Mouse (Mus musculus) layer of hippocampus, postnatal 25 days (tissue): ENCODE results near the gene Zfp36l2. TPM values are rescaled to one million over a fixed set of nuclear protein-coding genes. Genes with fewer than 3 reads are reported as not detected.
A peak's percentile ranks its signal among the peaks of the same experiment; 100 is the strongest.

Experiments
- DNase-seq, 2 experiments: peaks; one replicate each; pipeline ENCODE4 v3.0.0; 2022; ENCODE audit warnings: mixed read lengths in 2 of 2, low spot score in 1 of 2; ENCODE audit errors: extremely low spot score in 1 of 2
- total RNA-seq, 2 experiments: library from RNA; stranded (reverse); gene quantifications; 2 replicates each; pipeline ENCODE4 v1.2.3; 2021

Zfp36l2 gene
- total RNA-seq, 2 experiments from 2014 or later = 26.6 to 28.7 TPM

DNA sequence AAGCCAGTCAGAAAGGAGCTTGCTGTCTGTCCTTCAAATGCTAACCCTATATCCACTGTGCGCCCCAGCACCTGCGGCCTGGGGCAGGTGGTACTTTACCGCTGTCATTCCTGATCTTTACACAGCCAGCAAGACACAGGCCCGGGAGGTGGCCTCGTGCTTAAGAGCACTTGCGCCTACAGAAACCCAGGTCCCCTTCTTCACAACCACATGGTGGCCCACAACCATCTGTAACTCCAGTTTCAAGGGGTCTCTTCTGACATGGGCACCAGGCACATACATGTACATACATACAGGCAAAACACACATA lies 32.8 kb downstream of the Zfp36l2 start:
- DNase-seq = no peak

DNA sequence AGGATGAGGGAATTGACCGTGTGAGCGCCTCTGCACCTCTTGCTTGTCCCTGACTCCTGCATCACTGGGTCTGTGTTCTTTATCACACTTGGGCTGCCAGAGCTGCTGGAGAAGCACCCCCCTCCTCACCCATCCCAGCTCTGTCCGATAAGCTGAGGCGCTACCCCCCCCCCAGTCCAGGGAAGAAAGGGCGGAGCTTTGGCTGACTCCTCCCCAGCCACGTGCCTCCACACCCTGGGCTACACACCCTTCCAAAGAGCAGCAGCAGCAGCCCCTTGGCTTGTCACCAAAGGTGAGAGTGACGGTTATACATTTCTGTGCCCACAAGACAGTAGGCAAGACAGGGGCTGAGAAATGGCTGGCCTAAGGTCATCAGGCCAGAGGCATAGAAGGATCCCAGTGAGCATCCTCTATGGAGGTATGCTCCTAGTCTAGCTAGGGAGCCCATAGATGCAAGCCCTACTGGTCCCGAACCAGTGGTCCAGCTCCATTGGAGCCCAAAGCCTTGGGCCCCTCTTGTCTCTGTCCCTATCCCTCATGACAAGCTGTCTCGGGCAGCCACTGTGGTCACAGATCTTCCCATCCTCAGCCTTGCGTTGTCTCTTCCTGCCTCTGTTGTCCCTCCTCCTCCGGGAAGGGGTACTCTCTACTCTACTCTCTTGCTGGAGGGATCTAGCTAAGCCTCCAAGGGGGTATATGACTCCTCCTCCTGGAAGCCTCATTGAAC lies 33.3 kb downstream of the Zfp36l2 start:
- DNase-seq = no peak

DNA sequence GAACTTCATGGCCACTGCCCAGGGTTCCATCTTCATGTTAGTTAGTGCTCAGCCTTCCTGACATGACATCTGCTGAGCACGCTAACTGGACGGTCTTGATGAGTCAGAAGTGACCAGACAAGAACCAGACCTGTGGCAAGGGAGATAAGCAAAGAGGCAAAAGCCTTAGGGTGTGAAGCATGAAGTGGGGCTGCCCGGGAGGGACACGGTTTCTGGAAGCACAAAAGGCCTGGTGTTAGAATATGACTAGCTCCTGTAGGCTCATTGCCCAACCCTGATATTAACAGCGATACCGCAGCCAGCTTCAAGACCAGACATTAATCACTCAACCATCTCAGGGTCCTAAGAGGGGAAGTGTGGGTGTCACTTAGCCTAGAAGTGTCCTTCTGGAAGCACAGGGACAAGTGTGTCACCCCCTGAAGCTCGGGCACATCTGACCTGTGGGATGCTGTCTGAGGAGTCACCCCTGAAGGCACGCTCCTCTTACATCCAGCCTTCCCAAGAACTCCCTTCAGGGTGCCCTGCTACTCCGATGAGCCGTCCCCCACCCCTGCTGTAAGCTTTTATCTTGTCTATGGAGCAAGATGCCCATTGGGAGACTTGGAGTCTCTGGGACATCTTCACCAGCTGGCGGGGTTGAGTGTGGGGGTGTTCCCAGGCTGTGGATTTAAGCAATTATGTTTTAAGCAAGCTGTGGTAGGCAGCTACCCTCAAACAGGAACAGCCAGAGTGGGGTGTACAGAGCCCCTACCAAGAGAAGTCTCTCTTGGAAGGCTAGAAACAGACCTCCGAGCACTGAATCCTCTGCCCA lies 34.6 kb downstream of the Zfp36l2 start:
- no peak for DNase-seq

DNA sequence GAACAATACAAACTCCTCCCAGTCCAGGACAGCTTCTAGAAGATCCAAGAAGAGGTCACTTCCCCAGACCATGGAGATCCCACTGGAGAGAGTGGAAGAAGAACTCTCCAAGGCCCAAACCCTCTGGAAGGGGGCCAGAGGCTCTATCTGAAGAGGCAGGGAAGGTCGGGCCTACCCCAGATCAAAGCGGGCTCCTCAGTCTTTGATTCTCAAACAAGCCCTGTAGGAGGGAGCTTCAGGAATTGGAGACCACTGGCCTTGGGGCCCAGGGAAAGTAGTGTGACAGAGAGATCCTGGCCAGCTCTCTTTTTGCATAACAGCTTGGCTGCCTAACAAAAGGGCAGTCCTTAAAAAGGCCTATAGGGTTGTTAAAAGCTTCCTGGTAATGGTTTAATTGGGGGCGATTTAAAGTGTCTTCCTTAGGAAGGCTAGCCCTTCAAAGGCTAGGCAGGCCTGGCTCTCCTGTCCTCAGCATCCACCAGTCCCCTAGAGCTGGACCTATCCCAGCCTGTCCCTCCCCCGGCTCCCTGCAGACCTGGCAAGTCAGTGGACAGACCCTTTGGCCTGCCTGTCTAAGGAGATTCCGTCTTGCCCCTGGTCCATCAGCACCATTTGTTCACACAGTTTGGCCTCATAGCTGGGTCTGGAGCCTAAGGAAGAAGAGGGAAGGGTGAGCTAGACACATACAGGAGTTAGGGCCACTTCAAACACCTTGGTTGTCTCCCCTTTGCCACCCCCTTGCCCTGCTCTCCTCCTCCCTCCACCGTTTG lies 35.4 kb downstream of the Zfp36l2 start:
- DNase-seq = no peak

DNA sequence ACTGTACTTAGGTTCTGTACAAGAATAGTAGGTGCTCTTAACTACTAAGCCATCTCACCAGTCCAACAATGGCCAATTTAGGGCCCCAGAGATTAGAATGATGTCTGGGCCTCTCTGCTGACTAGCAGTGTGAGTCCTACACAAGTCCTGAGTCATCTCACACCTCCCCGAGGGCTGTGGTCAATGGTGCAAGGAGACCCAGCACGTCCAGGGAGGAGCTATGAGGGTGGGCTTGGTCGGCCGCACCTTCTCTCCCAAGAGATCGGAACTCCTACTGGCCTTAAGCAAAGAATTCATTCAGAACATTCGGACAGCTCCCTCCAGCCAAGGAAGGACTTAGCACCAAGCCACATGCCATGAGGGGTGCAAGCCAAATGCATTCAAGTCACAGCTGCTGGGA lies 36.4 kb downstream of the Zfp36l2 start:
- no peak for DNase-seq

DNA sequence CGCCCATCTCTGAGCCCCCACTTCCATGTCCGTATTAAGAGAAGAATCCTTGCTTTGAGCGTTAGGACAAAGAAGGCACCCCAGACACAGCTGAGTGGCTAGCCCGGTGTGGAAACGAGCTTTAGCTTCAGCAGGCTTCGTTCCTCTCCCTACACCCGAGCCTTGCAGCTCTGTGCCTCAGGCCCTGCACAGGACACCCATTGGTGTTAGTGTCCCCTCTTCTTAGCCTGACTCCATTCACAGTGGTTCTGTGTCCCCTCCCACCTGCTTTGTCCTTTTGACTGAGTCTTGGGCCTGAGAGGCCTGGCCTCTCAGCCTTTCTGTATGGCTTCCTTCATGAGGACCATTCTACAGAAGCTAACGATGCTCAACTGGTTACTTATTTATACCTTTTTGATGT lies 37.5 kb downstream of the Zfp36l2 start:
- no peak for DNase-seq

DNA sequence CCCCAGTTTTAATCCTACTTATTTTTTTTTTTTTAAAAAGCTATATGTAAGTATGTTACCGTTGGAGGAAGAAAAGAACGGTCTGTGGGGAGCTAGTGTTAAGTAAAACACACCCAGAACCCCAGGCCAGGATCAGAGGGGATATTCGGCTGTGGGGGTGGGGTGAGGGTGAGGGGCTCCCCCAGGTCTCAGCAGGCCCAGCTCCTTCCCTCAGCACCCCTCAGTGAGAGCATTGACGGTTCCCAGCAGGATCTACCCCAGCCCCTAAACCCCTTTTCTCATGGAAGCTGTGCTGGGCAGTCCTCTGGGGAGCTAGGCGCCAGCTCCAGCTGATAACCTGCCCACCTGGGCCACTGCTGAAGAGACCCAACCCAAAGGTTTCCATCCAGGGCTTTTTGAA lies 38.2 kb downstream of the Zfp36l2 start:
- DNase-seq = no peak

DNA sequence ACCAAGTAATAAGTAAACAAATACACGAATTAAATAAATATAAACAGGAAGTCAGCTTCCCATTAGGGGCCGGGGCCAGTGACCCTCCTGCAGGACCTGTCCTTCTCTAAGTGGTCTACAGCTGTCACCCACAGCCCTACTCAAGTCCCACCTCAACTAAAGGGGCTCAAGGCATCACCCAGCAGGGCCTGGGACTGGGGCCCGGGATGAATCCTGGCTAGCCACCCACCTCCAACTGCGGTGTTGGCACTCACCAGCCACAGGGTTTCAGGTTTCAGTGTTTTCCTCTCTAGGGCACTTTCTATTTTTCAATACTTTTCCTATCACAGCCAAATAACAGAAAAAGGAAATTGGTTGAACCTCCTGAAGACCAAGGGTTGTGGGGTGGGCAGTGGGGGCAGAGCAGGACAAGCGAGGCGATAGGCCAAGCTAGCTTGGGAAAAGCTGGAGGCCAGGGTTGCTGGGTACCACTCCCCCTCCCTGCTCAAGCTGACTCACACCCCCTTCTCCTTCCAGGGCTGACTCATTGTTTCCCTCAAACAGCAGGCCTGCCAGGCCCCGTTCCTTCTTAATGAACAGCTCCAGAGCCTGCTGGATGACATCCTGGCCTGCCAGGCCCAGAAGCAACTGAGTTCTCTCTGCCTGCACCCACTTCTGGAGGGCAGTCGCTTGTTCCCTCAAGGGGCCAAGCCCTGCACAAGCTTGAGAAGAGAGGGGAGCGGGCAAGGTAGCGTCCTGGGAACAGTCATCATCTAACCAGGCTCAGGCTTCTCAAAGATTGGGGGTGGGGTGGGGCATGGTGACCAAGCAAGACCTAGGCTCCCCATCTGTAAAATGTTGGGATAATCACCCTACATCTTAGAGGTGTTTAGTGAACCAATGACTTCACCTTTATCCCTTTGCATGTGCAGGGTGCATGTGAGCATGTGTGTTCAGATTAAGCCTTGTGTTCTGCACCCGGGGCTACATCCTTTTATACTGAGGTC lies 39.0 kb downstream of the Zfp36l2 start:
- peak in 1 of 2 experiments; percentile 33 for DNase-seq

DNA sequence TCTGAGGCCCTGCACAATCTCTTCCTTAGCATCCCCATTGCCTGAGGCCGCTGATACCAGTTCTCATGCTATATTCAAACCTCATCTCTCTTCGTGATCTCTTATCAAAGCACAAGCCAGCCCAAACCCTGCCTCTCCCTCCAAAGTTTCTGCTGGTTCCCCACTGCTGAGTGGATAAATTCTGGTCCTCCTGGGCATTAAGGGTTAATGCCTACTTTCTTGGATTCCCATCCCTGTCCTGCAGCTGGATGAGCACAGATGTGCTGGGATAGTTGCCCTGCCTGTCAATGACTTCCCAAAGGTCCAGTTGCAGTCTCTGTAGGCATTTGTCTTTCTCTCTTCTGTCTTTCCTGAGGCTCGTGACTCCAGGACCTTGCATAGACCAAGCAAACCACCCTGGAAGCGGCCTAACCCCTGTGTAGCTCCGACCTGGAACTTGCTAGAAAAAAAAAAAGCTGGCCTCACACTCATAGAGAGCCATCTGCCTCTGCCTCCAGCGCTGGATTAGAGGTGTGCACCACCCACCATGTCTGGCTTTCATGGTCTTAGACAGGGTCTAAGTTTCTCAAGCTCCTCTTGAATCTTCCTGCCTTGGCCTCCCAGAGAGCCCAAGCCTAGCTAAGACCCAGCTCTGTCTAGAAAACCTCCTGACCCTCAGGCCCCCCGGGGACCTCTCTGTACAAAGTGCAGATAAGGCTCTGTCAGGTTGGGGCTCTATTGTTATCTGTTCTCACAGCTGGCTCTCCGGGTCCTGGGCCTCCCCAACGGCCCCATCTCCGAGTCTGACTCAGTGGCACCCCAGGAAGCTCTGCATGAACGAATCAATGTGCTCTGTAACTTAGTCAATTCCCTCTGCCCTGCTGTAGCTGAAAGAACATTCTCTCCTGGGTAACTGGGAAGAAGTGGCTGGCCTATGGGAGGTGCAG lies 40.3 kb downstream of the Zfp36l2 start:
- no peak for DNase-seq

DNA sequence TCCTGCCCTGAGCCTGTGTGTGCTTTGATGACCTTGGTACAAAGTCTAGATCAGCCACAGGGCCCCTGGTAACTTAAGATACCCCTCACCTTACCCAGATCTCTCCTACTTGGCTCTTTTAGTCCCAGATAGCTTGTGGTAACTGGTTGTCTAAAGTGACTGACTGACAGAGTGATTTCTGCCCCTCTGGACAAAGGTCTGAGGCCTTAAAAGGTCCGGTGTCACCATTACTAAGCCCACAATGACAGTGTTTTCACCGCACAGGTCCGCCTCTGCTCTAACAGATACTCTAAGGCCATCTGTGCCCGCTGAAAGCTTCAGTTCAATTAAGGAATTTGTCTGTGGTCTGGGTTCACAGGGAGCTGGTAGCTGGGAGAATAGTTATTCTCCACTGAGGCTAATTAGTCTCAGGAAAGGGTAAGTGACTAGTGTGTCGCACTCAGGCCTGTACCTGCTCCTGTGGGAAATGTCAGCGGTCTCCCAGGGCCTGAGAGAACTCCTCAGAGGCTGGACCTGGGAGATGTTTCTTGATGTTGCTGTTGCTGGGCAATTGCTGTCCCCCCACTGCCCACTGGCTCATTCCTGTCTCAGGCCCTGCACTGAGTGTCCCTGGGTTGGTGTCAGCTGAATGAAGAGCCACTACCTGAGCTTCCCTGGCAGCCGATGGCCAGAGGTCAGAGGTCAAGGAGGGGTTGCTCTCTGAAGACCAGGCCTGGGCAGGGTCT lies 41.1 kb downstream of the Zfp36l2 start:
- DNase-seq = no peak

DNA sequence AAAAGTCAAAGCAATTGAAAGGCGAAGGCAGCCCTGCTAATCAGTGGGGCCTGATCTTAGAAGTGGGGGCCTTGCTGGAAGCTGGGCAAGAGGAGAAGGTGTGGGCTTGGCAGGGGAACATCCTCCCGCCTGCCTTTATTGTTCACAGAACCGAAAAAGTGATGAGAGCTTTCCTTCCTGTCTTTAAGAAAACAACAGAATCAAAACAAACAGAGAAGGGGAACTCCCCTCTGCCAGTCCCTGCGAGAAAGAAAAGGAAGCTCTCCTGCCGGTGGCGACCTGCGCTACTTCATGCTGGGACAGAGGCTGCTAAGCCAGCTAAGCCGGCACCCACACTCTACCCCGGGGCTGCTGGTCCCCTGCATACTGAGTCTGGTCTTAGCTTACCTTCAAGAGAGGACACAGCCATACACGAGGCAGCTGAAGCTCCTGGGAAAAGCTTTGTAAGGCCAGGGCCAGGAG lies 41.9 kb downstream of the Zfp36l2 start:
- no peak for DNase-seq

DNA sequence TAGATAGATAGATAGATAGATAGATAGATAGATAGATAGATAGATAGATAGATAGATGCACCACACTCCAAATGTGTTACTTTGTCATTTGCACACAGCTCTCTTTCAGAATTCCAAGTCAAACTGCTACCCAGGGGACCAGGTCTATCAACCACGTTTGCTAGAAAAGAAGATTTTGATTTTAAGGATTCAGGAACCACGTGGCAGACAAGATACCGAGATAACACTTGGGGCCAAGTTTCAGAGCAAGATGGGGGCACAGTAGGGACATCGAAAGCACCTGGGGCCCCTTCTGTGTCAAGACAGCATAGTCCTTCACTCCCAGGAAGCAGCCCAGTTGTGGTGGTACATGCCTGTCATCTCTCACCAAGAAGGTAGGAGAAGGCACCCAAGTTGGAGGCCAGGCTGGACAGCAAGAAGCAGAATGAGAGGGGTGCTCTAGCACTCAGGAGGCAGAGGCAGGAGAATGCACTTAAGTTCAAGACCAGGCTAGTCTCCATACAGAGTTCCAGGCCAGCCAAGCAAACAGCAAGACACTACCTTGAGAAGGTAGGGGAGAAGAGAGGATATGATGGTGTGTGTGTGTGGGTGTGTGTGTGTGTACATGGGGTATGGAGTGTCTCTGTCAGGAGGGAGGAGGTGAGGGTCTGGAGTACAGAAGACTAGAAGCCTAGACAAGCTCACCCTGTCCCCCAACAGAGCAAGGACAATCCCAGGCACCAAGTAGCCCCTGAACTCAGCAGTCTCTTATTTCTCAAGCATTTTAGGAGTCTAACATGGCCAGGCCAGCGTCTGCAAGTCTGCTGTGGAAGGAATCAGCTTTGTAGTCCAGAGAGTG lies 42.8 kb downstream of the Zfp36l2 start:
- DNase-seq = no peak

DNA sequence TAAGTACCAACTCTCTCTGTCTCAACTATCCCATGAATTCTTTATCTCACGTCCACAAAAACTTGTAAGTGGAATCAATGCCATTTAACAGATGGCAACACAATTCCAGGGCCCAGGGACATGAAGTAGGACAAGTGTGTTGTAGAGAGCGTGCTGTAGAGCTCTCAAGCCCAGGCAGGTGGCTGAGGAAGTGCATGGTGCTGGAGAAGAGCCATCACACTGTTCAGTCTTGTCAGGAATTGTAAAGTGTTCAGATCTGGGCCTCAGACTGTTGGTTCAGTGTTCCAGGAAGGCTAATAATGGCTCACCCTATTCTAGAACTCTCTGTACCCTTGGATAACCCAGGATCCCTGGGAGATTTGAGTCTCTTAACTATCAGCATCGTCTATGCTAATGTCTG lies 43.6 kb downstream of the Zfp36l2 start:
- DNase-seq = no peak

DNA sequence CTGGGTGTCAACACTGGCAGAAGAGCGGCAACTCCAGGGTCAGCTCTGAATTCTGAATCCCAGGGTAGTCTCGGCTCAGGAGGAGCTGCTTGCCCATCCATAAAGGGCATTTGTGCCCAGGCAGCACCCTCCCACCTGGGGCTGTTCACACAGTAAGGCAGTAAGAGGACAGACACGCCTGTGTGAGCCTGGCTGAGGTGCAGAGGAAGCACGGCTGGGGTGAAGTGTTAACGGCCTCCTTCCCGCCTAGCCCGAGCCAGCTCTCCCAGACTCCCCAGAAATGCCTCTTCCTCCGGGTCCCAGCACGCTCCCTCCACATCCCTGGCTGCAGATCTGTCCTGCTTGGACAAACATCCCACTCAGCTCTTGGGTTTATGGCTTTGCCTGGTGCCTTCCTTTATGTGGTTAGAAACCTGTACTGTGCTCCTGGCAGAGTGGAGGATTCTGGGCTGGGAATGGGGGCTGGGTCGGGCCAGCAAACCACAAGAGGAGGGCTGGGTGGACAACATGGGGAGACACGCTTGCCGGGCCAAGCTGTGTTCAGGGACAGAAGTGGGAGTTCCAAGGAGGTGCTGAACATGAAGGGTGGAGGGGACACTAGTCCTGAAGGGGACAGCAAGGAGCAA lies 44.4 kb downstream of the Zfp36l2 start:
- DNase-seq = no peak

DNA sequence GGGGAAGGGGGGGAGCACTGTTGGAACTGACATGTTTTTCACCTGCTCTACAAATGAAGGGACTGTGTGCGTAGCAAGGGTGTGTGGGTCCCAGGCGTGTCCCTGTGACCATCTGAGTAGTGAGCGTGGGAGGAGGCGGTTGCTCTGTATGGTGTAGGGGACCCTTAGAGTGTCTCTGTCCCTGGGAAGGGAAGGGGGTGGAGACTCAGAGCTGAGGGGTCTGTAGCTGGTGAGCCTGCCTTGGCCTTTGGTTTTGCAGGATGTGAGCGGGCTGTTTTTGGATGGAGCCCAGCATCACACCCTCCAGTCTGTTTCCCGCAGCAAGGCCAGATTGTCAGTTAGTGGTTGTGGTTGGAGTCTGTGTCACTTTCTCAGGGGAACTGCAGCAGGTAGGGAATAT lies 46.1 kb downstream of the Zfp36l2 start:
- DNase-seq = no peak

DNA sequence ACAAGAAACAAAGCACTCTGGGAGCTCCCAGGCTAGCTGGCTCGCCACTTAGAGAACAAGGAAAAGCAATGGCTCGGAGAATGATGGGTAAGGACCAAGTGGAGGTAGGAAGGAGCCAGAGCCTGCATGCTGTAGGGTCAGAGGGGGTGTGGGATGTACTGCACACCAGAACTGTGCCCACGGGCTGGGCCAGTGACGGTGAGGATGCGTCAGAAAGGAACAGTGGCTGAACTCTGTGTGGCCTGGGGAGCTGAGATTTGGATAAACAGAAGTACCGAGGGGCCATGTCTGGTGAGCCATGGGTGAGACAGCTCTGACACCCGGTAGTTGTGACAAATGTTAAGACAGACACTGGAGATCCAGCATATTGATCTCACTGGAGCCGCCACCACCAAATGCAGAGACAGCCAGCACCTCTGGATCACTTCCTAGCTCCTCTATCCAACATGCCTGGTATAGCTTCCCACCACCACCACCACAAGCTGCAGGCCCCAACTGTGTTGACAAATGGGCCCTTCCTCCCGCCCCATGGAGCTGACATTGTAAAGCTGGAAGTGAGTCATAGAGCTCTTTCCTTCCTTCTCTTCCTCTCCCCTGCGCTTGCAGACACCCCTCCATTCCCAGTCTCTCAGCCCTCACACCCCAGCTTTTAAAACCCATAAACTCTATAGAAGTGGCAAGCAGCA lies 46.8 kb downstream of the Zfp36l2 start:
- no peak for DNase-seq
